Mouse (Mus musculus) cerebellum, postnatal 14 days (tissue): ENCODE results near the gene Troap.

Source experiments
- DNase-seq, 2 experiments: peaks; one replicate each; pipeline ENCODE4 v3.0.0; 2021; ENCODE audit warnings: mixed read lengths in 2 of 2

Troap gene

DNA sequence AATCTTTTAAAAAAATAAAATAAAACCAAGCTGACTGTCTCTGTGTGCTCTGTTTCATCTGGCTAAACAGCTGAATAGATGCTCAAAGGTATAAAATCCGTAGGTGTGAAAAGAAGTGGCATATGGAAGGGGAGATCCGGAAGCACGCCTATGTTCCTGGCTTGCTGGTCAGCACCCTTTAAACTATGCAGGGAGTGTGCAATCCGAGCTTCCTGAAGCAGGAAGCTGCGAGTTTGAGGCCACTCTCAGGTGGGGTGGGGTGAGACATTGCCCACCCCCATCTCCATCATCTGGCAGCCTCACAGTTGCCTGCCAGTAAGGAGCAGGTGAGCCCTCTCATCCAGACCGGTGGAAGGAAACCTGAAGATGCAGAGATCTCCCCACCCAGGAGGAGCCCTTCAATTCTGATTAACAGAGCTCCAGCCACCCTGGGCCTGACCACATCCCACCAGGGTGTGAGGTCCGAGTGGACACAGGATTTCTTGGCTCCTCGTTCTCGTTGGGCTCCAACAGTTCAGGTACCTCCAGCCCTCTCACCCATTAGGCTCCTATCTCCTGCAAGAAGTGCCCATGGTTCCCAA, at the start of gene Troap:
TSS of gene Troap (plus strand) at position 557 of the 581 bp plus-strand sequence.
- DNase-seq = no peak

GRCm38 (mm10) chr15:99024668-99025314, 49.6 kb upstream of the Troap start:
- DNase-seq = peak; percentile 88 to 93

- no peak for DNase-seq
These were observed 49.0 kb upstream of the Troap start for GRCm38 (mm10) chr15:99025414-99025813.

DNA sequence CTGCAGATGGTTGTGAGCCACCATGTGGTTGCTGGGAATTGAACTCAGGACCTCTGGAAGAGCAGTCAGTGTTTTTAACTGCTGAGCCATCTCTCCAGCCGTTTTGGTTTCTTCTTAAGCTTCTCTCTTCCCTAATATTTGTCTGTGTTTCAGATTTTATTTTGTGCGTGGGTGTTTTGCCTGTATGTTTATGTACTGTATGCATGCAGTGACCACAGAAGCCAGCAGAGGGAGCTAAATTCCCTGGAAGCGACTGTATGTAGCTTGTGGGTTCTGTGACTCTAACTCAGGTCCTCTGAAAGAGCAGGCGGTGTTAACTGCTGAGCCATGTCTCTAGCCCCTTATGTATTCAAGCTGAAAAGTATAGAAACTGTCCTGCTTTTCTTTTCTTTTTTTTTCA, 48.1 kb upstream of the Troap start:
- DNase-seq = peak; percentile 36 to 65

GRCm38 (mm10) chr15:99027116-99027515, 47.3 kb upstream of the Troap start:
- no peak for DNase-seq

GRCm38 (mm10) chr15:99028874-99029458, 45.4 kb upstream of the Troap start:
- DNase-seq = no peak

DNA sequence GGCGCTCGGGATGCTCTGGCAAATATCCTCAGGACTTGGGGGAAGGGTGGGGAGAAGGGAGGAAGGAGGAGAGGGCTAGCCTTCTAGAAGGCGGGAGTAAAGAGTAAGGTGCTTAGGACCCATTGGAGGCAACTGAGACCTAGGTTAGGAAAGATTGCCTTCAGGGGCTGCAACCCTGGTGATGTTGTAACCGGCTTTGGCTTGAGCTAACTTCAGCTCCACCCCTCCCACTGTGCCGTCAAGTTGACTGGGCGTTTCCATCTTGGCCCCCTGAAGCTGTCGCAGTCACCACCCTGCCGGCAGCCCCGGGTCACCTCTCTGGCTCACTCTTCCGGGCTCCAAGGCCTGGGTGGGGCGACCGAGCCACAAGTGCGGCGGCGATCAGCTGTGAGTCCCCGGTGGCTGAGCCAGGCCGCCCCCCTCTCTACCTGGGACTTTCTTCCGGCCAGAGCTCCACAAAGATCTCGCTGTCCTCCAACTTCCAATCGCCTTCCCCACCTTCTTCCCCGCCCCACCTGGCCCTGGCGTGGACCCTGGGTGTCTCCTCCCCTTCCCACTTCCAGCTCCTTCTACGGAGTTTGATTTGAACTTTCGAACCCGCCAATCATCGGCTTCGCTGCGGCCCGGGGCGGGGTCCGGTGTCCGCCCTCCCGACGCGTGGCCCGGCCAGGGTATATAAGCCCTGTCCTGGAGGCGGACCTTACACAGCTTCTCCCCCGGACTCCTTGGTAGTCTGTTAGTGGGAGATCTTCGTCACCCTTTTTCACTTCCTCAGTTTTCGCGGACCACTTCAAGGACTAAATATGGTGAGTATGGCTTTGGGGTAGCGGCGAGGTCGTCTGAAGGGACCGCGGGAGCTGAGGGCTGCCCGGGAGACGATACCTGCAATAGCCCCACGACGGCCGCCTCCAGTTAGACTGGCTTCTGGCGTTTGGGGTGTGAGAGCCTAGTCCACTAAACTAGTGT, 44.5 kb upstream of the Troap start, which contains the start of gene Tuba1c:
TSS of gene Tuba1c (plus strand) at position 273 of the 966 bp plus-strand sequence.
- DNase-seq = peak in 1 of 2 experiments; percentile 52

- no peak for DNase-seq
These were observed 43.6 kb upstream of the Troap start for GRCm38 (mm10) chr15:99030585-99031387.

DNA sequence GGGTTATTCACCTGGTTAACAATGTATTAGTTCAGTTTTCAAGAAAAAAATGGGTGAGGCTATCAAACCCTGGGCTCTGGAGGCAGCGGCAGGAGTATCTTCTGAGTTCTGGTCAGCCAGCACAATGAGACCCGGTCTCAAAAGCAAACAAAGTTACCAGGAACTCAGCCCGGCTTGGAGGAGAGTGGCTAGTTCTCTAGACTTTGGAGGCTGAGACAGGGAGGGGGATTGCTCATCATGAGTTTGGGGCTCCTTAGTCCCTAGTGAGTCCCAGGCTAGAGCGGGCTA, 43.0 kb upstream of the Troap start:
- no peak for DNase-seq

DNA sequence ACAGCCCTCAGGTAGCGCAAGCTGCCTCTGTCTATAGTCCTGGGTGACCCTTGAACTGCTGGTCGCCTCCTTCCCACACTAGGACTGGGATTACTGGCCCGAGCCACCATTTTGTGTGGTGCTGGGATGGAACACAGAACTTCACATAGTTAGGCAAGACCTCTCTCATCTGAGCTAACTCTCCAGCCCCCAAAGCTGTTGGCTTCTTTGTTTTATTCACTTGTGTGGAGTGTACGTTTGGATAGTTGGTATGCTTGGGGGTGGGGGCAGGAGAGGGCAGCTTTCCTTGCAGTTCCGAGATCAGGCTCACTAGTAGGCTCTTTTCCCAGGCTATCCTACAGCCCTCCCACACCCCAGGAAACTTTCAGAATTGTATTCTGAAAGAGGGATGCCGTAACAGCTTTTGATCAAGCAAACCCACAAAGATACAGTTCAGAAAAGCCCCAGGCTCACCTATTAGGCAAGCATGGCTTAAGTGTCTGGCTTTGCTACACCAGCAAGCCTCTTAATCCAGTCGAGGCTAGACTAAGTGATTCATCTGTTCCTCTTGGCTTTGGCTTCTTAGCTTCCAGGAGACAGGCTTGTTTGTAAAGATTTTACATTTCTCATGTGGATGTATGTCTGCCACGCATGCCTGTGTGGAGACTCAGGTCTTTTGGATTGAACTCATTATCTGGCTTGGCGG, 42.2 kb upstream of the Troap start:
- no peak for DNase-seq

GRCm38 (mm10) chr15:99032726-99033250, 41.6 kb upstream of the Troap start:
- no peak for DNase-seq

GRCm38 (mm10) chr15:99033498-99034270, 40.7 kb upstream of the Troap start:
- peak; percentile 43 for DNase-seq

DNA sequence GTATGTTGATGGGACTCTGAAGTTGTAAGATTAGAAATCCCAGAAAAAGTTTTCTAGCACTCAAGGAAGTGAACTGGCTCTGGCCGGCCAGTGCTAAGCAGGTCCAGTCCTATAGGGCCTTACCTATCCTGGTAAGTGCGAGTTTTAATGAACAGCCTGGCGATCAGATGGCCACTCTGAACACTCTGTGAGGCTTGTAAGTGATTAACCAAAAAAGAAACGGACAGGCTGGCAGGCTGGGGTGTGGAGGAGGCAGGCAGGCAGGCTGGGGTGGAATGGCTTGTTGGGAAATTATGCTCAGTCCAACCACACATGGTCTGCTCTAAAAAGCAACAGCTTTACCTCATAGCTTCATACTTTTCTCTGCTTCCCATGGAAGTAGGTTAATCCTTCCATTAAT, 38.9 kb upstream of the Troap start:
- DNase-seq = no peak

GRCm38 (mm10) chr15:99036249-99036905, 38.0 kb upstream of the Troap start:
- no peak for DNase-seq

GRCm38 (mm10) chr15:99038025-99038424, 36.4 kb upstream of the Troap start:
- DNase-seq = no peak

DNA sequence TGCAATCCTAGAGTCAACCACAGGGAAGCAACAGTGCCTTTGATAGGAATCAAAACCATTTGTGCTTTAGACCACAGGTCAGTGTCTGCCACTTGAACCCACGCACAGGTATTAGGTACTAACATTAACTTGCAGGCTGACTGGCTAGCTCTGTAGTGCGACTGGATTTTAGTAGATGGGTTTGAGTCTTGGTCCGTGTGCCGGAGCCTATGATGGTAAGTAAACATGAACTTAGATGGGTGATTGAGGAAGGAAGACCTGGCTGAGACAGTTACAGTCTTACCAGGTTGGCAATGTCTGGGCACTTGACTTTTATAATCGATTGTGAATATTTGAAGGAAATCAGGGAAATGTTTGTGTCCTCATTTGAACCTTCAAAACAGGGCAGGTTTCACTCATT, 35.6 kb upstream of the Troap start:
- DNase-seq = no peak

- DNase-seq = no peak
These were observed 35.1 kb upstream of the Troap start for GRCm38 (mm10) chr15:99039306-99039705.

GRCm38 (mm10) chr15:99039996-99040919, 34.1 kb upstream of the Troap start:
- DNase-seq = peak in 1 of 2 experiments; percentile 19
